Mouse (Mus musculus): Measurements from ENCODE around the gene Dlgap4.

DNA sequence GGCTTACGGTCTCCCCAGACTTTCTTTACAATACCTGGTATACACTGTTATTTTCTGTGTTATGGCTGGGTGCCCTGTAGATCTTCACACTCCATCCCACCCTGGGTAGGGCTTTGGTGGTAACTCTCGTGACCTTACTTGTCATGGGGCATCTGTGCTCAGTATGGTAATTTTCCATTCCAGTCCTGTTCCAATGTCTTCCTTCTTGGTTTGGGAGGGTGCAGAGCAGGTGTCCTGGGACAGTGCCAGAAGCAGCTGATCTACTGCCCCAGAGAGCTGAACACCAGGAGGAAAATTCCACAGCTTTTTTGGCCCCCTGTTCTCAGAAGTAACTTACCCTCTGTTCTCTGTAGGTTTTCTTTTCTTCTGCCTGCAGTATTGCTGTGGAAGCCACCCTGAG lies 47.0 kb upstream of the Dlgap4 start:
- no peak for TF ChIP-seq POLR2A (IDR thresholded peaks at IDR 0.05; ENCODE audit: control insufficient read depth, low read depth, low read length)
- TF ChIP-seq CTCF (IDR thresholded peaks at IDR 0.05; ENCODE audit: control insufficient read depth, insufficient read depth, insufficient replicate concordance, low read depth, low read length), result no peak

Measured in testis, adult 2 months (tissue).